Mouse (Mus musculus) thymus, postnatal 4 days (tissue): Measurements from ENCODE around the gene Fam120c.
"Not testable (repeated sequence)": the region's sequence is repeated elsewhere in the genome, so short reads cannot be mapped to it uniquely, and the experiment has no call there.

Source experiments
- DNase-seq: peaks from one replicate; pipeline ENCODE4 v3.0.0; 2021

The Fam120c gene

GRCm38 (mm10) chrX:151343761-151344500 is at the start of gene Fam120c:
Gene Fam120c (plus strand): TSS chrX:151344175.
- peak; percentile 90 for DNase-seq

DNA sequence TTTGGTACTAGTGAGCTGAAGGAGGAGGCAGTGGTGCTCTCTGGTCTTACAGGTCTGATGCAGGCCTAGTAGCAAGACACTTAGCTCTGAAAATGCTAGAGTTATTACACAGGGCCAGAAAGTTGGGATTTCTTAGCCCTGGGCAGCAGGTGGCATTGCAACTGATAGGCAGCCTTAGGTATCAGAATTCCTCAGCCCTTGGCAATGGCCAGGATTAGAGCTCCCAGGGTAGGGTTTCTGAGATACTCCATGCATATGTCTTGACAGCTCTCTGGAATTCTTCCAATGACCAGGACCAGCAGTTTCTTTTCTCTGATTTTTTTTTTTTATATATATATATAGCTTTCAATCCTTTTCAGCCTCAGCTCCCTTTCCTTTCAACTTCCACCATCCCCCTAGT is 45.6 kb upstream of the Fam120c start:
- DNase-seq, result no peak

DNA sequence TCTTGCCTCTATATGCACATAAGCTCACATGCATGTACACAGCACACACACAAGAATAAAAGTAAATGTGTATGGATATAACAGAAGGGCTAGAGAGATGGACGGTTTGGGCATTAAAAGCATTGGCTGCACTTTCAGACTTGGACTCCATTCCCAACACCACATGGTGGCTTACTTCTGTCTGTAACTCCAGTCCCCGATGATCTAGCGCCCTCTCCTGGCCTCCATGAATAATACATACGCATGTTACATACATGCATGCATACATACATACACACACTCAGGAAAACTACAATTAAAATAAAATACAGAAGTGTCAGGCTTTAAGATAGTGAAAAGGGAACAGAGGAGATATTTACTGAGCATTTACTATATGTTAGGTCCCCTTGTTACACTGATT is 30.2 kb upstream of the Fam120c start:
- peak; percentile 50 for DNase-seq

DNA sequence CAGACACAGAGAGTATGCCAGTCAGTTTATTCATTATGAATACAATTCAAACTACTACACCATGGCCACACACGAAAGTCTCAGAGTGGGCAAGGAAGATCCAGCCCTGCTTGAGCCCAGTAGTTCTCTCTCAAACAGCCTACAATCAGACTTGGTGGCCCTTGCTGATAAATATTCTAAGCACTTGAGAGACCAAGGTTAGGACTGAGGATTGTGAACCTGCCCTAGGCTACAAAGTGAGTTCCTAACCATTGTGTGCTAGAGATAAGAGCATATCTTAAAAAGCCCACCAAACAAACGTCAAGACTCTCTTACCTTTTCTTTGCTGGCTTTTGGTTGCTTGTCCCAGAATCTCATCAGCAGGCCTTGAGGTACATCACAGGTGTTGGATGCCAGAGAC is 10.4 kb upstream of the Fam120c start:
- no peak for DNase-seq

DNA sequence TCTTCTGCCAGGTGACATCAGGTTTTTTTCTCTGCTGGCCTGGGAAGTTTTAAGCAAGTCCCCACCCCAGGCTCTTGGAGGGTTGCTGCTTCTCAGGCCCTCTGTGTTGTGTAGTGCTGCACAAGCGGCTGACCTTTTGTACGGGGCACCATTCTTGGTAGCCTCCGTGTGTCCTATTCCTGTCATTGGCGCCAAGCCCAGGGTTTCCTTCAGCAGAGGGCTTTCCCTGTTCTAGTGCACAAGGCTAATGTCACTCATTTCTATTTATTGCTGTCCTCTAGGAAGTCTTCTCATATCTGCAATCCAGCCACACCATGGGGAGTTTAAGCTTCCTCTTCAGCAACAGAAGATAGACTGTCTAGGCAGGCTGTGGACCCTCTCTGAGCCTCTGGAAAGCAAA is 6.2 kb upstream of the Fam120c start:
- DNase-seq, result no peak

DNA sequence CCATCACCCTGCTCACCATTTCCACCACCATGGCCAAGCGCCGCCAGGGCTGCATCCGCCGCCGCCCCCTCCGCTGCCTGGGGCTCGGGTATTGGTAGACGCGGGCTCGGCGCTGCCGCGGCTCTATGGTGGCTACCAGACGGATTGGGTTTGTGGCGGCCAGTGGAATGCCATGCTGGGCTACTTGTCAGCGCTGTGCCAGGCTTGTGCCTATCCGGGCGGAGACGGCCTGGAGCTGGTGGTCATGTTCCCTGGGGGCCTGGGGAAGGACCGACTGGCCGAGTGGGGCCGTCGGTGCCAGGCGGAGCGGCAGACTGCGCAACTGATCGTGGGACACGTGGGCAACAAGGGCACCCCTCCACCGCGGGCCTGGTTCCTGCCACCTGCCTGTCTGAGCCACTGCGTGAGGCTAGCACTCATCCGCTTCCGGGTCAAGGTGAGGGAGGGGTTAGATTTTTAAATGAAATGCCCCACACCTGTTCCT is 568 bp downstream of the Fam120c start:
- DNase-seq, result peak; percentile 74

- no peak for DNase-seq
Observed at GRCm38 (mm10) chrX:151345333-151346125, 1.6 kb downstream of the Fam120c start.

- DNase-seq, result no peak
Observed at GRCm38 (mm10) chrX:151347278-151347677, 3.3 kb downstream of the Fam120c start.

GRCm38 (mm10) chrX:151349322-151349721 is 5.3 kb downstream of the Fam120c start:
- no peak for DNase-seq

DNA sequence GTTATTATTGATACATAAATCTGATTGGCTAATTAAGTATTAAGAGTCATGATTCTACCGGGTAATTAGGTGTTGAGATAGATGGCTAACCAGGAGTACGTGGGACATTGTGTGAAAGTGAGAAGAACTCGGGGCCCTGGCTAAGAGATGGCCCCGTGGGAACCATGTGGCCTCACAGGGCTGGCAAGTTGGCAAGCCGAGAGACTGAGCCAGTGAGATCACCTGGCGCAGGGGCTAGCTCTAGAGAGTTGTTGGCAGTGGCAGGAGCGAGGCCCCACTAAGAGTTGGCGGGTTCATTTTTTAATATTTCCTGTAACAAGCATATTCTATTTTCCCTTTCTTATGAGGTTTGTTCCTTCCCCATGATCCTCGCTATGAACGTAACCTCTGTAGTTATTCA is 74.8 kb downstream of the Fam120c start:
- DNase-seq, result no peak

GRCm38 (mm10) chrX:151420791-151421190 is 76.8 kb downstream of the Fam120c start:
- DNase-seq, result no peak

GRCm38 (mm10) chrX:151443637-151444036 is 99.7 kb downstream of the Fam120c start:
- DNase-seq, result no peak

GRCm38 (mm10) chrX:151444189-151444588 is 100.2 kb downstream of the Fam120c start:
- no peak for DNase-seq

DNA sequence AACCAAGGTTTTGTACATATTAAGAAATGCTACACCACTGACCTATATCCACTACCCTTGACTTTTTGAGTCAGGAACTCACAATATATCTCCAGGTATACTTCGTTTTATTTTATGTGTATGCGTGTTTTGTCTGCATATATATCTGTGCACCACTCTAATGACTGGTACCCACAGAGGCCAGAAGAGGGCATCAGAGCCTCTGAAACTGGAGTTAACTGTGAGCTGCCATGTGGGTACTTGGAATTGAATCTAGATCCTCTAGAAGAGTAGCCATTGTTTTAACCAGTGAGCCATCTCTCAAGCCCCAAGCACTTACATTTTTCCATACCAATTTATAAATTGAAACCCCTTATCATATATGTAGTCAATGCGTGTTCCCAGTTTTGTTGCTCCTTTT is 144.2 kb downstream of the Fam120c start:
- DNase-seq, result peak; percentile 9

DNA sequence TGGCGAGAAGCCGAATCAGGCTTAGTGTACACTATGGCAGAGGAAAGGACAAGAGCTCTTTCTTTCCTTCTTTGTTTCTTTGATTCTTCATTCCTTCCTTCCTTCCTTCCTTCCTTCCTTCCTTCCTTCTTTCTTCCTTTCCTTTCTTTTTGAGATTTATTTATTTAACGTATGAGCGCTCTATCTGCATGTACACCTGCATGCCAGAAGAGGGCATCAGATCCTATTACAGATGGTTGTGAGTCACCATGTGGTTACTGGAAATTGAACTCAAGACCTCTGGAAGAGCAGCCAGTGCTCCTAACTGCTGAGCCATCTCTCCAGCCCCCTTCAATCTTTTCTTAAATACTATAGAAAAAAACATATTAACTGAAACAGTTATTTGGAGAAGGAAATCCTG is 149.3 kb downstream of the Fam120c start:
- DNase-seq, result not testable (repeated sequence)

DNA sequence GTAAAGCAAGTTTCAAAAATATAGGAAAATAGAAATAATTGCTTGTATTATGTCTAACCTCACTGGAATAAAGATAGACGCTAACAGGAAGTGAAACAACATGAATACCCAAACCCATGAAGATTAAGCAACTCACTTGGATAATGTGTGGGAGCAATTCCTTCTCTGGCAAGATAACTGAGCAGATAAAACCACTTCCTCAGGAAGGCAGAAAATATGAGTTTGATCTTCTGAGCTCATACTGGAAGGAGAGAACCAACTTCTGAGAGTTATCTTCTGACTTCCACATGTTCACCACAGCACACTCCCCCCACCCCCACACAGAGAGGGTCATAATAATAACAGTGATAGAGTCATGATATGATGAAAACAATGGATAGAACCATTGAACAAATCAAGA is 152.6 kb downstream of the Fam120c start:
- DNase-seq, result no peak

- no peak for DNase-seq
Observed at GRCm38 (mm10) chrX:151508536-151508935, 164.6 kb downstream of the Fam120c start.

GRCm38 (mm10) chrX:151509906-151510305 is 165.9 kb downstream of the Fam120c start:
- no peak for DNase-seq

GRCm38 (mm10) chrX:151513066-151513465 is 169.1 kb downstream of the Fam120c start:
- no peak for DNase-seq

- no peak for DNase-seq
Observed at GRCm38 (mm10) chrX:151513694-151514093, 169.7 kb downstream of the Fam120c start.

DNA sequence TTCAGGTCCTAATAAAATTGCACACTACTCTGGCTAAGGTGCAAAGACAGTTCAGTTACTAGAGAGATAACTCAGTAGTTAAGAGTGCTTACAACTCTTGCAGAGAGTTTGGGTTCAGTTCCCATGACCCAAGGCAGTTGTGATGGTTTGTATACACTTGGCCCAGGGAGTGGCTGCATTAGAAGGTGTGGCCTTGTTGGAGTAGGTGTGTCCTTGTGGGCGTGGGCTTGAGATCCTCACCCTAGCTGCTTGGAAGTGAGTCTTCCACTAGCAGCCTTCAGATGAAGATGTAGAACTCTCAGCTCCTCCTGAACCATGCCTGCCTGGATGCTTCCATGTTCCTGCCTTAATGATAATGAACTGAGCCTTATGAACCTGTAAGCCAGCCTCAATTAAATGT is 174.2 kb downstream of the Fam120c start:
- DNase-seq, result no peak

DNA sequence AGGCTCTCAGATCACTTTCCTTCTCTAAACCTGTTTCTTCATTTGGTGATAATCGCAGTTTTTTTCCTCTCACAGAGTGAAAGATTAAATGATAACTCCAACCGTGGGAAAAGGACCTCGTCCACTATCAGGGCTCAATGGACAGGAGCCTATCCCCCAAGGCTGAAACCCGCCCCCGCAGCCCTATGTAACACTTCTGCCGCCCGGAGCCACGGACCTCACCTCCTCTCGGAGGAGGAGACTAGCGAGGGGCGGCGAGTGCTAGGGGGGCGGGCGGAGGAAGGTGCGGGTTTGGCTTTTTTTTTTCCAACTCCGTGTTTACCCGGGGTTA is 176.1 kb downstream of the Fam120c start:
- DNase-seq, result no peak

- DNase-seq, result peak; percentile 98
Observed at GRCm38 (mm10) chrX:151520458-151521322, 176.7 kb downstream of the Fam120c start, which contains the start of gene Phf8. Gene Phf8 (plus strand): TSS chrX:151520672.
